Mouse (Mus musculus): Measurements from ENCODE around the gene Unk.

DNA sequence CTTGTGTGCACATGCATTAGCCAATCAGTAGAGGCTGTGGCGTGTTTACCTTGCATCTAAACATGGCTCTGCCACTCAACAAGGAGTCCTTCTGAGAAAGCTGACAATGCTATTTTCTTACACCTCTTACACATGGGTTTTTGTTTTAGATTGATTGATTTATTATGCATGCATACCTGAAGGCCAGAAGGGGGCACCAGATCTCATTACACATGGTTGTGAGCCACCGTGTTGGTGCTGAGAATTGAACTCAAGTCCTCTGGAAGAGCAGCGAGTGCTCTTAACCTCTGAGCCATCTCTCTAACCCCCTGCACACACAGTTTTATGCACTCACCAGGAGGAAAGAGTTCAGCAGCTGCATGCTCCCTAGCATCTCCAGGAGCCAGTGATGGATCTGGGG lies 27.2 kb upstream of the Unk start:
- no peak for TF ChIP-seq CTCF (IDR thresholded peaks at IDR 0.05)
- no peak for TF ChIP-seq EP300 (IDR thresholded peaks at IDR 0.05)

Data from lung, postnatal 0 days (tissue).